Mouse (Mus musculus) layer of hippocampus, adult 18-20 months (tissue): Measurements from ENCODE around the gene Wfdc21. TPM values are rescaled to one million over a fixed set of nuclear protein-coding genes. Genes with fewer than 3 reads are reported as not detected.

Experiments
- DNase-seq, 2 experiments: peaks; one replicate each; pipeline ENCODE4 v3.0.0; 2022; ENCODE audit warnings: low spot score in 2 of 2
- long read RNA-seq: library from polyadenylated mRNA; stranded (forward); transcript quantifications from one replicate; pipeline ENCODE4 v2.0.0, GENCODE M21; 2021
- total RNA-seq, 2 experiments: library from RNA; stranded (reverse); gene quantifications; 2 replicates each; pipeline ENCODE4 v1.2.3; 2021

Gene Wfdc21
- total RNA-seq, result not detected
- long read RNA-seq, result 0 reads

- DNase-seq, result no peak
Measured at GRCm38 (mm10) chr11:83746681-83747080, at the start of gene Wfdc21. Gene Wfdc21 (plus strand): TSS chr11:83746940.

GRCm38 (mm10) chr11:83703705-83704104, 43.0 kb upstream of the Wfdc21 start, which contains the start of gene Wfdc17:
Gene Wfdc17 (plus strand): TSS chr11:83703991.
- DNase-seq, result no peak

DNA sequence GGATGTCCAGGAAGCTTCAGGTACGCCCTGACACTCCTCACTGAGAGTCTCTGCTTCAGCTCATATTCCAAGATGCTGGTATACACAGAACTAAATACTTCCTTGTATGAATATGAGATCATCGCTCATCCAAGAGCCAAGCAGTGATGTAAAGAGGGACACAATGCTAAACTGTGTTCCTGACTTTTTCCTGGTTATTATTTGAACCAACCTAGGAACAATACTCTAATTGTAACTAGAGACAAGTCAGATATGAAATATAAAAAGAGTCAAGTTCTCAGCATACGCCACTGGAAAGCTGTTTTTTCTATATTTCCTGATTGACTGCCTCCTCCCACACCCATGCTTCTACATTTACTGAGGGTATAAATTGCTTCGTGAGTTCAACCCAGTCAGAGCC, 38.0 kb upstream of the Wfdc21 start, which contains the start of gene Wfdc18:
Gene Wfdc18 (plus strand): TSS at position 301 of the 400 bp plus-strand sequence.
- DNase-seq, result no peak

GRCm38 (mm10) chr11:83709683-83710082, 37.1 kb upstream of the Wfdc21 start:
- DNase-seq, result peak; percentile 13 to 66

GRCm38 (mm10) chr11:83712671-83713070, 34.1 kb upstream of the Wfdc21 start:
- DNase-seq, result no peak

- no peak for DNase-seq
Measured at GRCm38 (mm10) chr11:83713925-83714324, 32.8 kb upstream of the Wfdc21 start.

GRCm38 (mm10) chr11:83717042-83717665, 29.6 kb upstream of the Wfdc21 start:
- no peak for DNase-seq

DNA sequence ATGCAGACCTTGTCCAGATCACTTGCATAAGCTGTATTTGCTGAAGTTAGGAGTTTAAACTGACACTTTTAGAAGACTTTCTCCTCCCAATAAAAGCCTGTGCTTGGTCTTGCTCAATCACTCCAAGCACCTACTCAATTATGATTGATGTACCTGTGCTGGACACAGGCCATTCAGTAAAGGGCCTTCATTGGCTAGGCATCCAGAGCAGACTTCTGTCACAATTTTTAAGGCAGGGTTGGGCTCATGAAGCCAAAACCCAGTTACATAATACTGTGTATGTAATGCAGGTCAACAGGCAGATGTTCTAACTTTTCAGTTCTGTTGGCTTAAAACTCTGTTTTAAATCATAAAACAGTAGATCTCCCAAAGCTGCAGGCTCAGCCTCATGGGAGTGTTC, 26.0 kb upstream of the Wfdc21 start:
- DNase-seq, result no peak

DNA sequence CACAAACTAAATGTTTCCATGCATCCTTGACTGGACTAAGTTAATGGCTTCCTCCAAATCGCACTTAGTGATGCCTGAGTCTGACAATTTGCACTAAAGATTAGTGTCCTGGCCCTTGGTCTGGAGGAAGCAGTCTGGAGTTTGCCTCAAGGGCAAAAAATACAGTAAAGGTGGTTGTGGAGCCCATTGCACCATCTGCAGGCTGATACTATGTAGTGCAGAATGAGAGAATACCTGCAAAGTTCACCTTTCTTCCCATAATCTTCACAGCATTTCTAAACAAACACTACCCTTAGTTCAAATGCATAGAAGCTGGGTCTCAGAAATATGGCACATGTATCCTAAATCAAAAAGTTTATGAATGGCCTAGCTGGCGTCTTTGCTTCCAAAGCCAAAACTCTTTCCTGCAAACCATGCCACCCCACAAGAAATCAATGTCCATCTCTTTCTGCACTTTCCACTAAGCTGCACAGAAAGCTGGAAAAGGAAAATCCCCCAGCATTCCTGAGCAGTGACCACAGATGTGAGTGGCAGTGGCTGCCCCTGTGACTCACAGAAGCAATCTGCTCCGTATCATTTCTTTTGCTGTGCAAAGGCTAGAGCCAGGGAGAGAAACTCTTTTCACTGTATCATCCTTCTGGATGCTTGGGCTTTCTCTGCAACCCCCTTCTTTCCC, 17.8 kb upstream of the Wfdc21 start:
- no peak for DNase-seq

GRCm38 (mm10) chr11:83731116-83731515, 15.6 kb upstream of the Wfdc21 start:
- DNase-seq, result no peak

- DNase-seq, result no peak
Measured at GRCm38 (mm10) chr11:83733071-83733640, 13.6 kb upstream of the Wfdc21 start.

DNA sequence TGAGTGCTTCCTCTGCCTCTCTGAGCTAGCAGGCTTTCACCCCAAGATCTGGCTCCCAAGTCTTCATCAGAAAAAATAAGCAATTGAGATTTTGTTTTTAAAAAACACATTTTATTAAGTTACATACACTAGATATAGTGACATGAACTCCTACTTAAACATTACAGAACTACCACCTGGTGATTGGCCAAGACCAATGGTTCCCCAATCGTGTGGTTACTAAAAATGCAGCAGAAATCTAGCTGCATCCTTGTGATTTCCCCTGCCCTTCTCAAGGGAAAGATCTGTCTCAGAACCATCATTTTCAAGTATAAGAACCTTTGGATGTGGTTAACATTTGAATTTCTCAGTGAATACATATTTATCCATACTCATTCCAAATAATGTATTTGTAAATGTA, 12.5 kb upstream of the Wfdc21 start:
- DNase-seq, result no peak

GRCm38 (mm10) chr11:83735881-83736280, 10.9 kb upstream of the Wfdc21 start:
- DNase-seq, result no peak

DNA sequence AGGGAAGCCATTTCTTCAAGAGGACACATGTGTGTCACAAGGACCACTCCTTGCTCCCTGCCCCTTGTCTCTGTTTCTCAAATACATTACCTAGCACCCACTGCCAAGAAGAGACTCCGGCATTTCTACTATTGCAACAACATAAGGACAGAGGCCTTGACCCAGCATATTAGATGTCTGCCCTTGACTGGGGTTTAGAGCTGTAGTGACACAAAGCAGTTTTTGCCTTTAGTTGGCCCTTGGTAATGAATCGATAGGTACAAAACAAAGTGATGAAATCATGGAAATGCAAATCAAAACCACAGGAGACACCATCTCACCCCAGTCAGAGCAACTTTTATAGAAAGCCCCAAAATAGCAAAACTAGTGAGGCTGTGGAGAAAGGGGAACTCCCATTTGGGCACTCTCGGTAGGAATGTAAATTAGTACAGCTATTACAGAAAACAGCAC, 9.6 kb upstream of the Wfdc21 start:
- DNase-seq, result no peak

DNA sequence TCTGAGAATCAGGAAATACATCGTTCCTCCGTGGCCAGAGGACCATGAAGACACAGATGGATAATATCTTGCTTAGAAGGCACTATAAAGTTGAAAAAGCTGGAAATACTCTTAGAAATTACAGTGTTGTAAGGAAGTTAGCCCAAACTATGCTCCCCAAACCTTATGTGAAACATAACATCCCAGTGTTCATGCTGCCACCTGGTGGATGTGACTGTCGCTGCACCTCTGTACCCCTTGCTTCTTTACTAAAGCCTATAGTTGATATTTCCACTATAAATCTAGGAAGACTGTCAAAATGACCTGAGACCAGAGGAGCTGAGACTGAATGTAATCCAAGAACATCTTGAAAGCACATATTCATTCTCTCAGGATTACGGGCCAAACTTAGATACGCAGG, 7.5 kb upstream of the Wfdc21 start:
- DNase-seq, result peak; percentile 37 to 91

- DNase-seq, result no peak
Measured at GRCm38 (mm10) chr11:83740443-83740991, 6.2 kb upstream of the Wfdc21 start.

DNA sequence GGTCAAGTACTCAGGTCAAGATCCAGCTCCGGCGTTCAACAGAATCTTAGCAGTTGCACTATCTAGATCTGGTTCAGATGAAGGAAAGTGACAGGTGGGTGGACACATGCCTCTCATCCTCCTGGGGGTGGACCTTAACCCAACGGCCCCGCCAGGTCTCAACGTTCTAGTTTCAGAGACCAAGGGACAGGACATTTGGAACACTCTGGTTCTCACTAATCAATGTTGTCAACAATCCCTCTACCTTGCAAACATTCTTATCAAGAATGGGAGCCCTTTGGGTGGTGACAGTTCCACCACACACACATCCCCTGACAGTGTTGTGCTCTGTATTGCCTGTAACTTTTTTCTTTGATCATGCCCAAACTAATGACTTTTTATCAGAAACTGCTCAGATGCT, 4.9 kb upstream of the Wfdc21 start:
- no peak for DNase-seq

GRCm38 (mm10) chr11:83742731-83743355, 3.9 kb upstream of the Wfdc21 start:
- no peak for DNase-seq

DNA sequence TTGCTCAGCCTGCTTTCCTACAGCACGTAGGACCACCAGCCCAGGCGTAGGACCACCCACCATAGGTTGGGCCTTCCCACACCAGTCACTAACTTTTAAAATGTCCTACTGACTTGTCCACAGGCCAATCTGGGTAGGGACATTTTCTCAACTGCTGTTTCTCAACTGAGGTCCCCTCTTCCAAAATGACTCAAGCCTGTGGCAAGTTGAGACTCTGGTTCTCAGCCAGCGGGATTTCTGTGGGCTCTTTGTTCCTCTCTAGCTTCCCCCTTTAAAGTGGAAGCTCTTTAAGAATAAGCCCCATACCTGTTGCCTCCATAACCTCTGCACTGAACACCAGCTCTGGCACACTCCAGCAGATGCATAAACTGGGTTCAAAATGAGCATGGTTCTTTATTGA, 3.2 kb upstream of the Wfdc21 start:
- DNase-seq, result no peak

GRCm38 (mm10) chr11:83746152-83746551, 588 bp upstream of the Wfdc21 start:
- no peak for DNase-seq

DNA sequence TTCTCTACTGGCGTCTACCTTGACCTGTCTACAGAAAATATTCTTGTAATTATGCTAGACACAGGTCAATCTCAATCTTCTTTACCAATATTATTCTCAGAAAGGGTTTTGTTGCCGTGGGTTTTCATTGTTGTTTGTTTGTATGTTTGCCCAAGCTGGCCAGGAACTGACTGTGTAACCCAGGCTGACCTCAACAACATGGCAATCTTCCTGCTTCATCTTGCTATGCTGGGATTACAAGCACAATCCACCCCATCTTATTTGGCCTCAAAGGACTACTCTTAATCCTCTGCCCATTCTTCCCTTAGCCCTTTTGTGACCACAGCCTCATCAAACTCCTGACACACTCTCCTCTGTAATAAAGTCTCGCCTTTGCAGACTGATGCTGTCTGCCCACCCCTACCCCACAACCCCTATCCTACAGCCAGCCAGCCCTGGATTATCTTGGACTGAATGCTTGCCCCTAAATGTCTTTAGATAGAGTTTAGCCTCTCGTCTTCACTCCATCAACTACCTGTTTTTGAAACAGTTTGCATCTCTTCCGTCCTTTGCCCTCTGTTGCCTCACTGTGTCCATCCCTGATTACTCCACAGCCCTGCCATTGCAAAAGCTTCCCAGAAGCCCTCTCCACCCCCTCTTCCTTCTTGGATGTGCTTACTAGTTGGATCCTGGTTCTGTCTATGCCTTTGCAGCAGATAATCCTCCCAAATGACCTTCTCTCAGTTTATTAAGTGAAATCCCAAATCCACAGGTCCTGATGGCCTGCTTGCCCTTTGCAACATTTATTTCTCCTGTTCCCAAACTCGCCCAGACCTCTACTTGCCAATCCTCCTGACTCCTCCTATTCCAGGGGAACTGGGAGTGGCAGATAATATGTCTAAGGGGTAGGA, 881 bp downstream of the Wfdc21 start:
- no peak for DNase-seq
